Mouse (Mus musculus): ENCODE measurements at regions not wholly inside any gene's neighbourhood (a gene's known extent, or its start where the extent isn't known, plus 50 kb on each side); places are given as distances from the start of the nearest gene placed in this dataset.

- no peak for TF ChIP-seq EP300 (IDR thresholded peaks at IDR 0.05; ENCODE audit: low read depth)
- TF ChIP-seq CTCF (IDR thresholded peaks at IDR 0.05; ENCODE audit: low read depth) = no peak
- Histone ChIP-seq H3K9ac (replicated peaks; ENCODE audit: low read depth, low read length) (no peak overlapping the region), H3K27ac (ENCODE audit: low read depth) (no peak overlapping the region), H3K4me1 (ENCODE audit: control insufficient read depth, insufficient read depth) (no peaks in the 10 kb centered on the region), H3K27me3 (ENCODE audit: control insufficient read depth, insufficient read depth, low read length) (no peaks in the 10 kb centered on the region), H3K9me3 (replicated peaks; ENCODE audit: control insufficient read depth, low read length) (no peaks in the 10 kb centered on the region), H3K36me3 (replicated peaks; ENCODE audit: control insufficient read depth, insufficient read depth, low read length) (no peaks in the 10 kb centered on the region), H3K4me3 (ENCODE audit: low read depth, low read length) (no peak overlapping the region), H3K4me2 (ENCODE audit: low read depth, low read length) (no peak overlapping the region)
- no peak for ATAC-seq (ENCODE audit: insufficient read depth, low read depth)
- no peak for DNase-seq (ENCODE audit: low spot score)
- 46% methylated on average over 13 of the region's 13 CpGs for WGBS
These were observed 296.6 kb downstream of the Arl4a start for GRCm38 (mm10) chr12:39741051-39741847.

- ATAC-seq (ENCODE audit: insufficient read depth, low read depth) = no peak
- H3K36me3 ChIP-seq (replicated peaks; ENCODE audit: control insufficient read depth, insufficient read depth, low read length) = no peaks in the 10 kb centered on the region
- WGBS = 82% methylated on average over 3 of the region's 3 CpGs
These were observed 300.9 kb downstream of the Arl4a start for GRCm38 (mm10) chr12:39736966-39737365.

GRCm38 (mm10) chr12:39736097-39736920 is 301.5 kb downstream of the Arl4a start:
- Histone ChIP-seq H3K27ac (ENCODE audit: low read depth) (no peak overlapping the region), H3K36me3 (replicated peaks; ENCODE audit: control insufficient read depth, insufficient read depth, low read length) (no peaks in the 10 kb centered on the region), H3K27me3 (ENCODE audit: control insufficient read depth, insufficient read depth, low read length) (no peaks in the 10 kb centered on the region), H3K4me3 (ENCODE audit: low read depth, low read length) (no peak overlapping the region), H3K4me2 (ENCODE audit: low read depth, low read length) (no peak overlapping the region), H3K9ac (replicated peaks; ENCODE audit: low read depth, low read length) (no peak overlapping the region), H3K4me1 (ENCODE audit: control insufficient read depth, insufficient read depth) (no peaks in the 10 kb centered on the region), H3K9me3 (replicated peaks; ENCODE audit: control insufficient read depth, low read length) (no peaks in the 10 kb centered on the region)
- DNase-seq (ENCODE audit: low spot score) (no peak), ATAC-seq (ENCODE audit: insufficient read depth, low read depth) (no peak)
- 62% methylated on average over 9 of the region's 9 CpGs for WGBS
- TF ChIP-seq EP300 (IDR thresholded peaks at IDR 0.05; ENCODE audit: low read depth) = no peak
- no peak for TF ChIP-seq CTCF (IDR thresholded peaks at IDR 0.05; ENCODE audit: low read depth)

More at GRCm38 (mm10) chr12:39736966-39737365, 300.9 kb downstream of the Arl4a start:
- no peaks in the 10 kb centered on the region for H3K9me3 ChIP-seq (replicated peaks; ENCODE audit: control insufficient read depth, low read length)
- H3K4me2 ChIP-seq (ENCODE audit: low read depth, low read length) = no peak overlapping the region
- H3K4me1 ChIP-seq (ENCODE audit: control insufficient read depth, insufficient read depth) = no peaks in the 10 kb centered on the region
- H3K4me3 ChIP-seq (ENCODE audit: low read depth, low read length) = no peak overlapping the region
- no peak overlapping the region for H3K9ac ChIP-seq (replicated peaks; ENCODE audit: low read depth, low read length)
- no peak for DNase-seq (ENCODE audit: low spot score)
- no peak for TF ChIP-seq EP300 (IDR thresholded peaks at IDR 0.05; ENCODE audit: low read depth)
- no peak for TF ChIP-seq CTCF (IDR thresholded peaks at IDR 0.05; ENCODE audit: low read depth)
- H3K27ac ChIP-seq (ENCODE audit: low read depth) = no peak overlapping the region
- no peaks in the 10 kb centered on the region for H3K27me3 ChIP-seq (ENCODE audit: control insufficient read depth, insufficient read depth, low read length)

GRCm38 (mm10) chr12:39734176-39734575 is 303.6 kb downstream of the Arl4a start:
- H3K9ac ChIP-seq (replicated peaks; ENCODE audit: low read depth, low read length) = no peak overlapping the region
- no peak overlapping the region for H3K4me3 ChIP-seq (ENCODE audit: low read depth, low read length)
- no peak for DNase-seq (ENCODE audit: low spot score)
- 55% methylated on average over 2 of the region's 2 CpGs for WGBS
- no peak overlapping the region for H3K4me2 ChIP-seq (ENCODE audit: low read depth, low read length)
- ATAC-seq (ENCODE audit: insufficient read depth, low read depth) = no peak
- H3K36me3 ChIP-seq (replicated peaks; ENCODE audit: control insufficient read depth, insufficient read depth, low read length) = no peaks in the 10 kb centered on the region
- TF ChIP-seq EP300 (IDR thresholded peaks at IDR 0.05; ENCODE audit: low read depth) (no peak), CTCF (IDR thresholded peaks at IDR 0.05; ENCODE audit: low read depth) (no peak)
- no peak overlapping the region for H3K27ac ChIP-seq (ENCODE audit: low read depth)
- no peaks in the 10 kb centered on the region for H3K4me1 ChIP-seq (ENCODE audit: control insufficient read depth, insufficient read depth)
- no peaks in the 10 kb centered on the region for H3K27me3 ChIP-seq (ENCODE audit: control insufficient read depth, insufficient read depth, low read length)
- H3K9me3 ChIP-seq (replicated peaks; ENCODE audit: control insufficient read depth, low read length) = no peaks in the 10 kb centered on the region

GRCm38 (mm10) chr12:39731177-39731576 is 306.6 kb downstream of the Arl4a start:
- H3K27me3 ChIP-seq (ENCODE audit: control insufficient read depth, insufficient read depth, low read length) = no peaks in the 10 kb centered on the region
- no peak overlapping the region for H3K9ac ChIP-seq (replicated peaks; ENCODE audit: low read depth, low read length)
- no peak for ATAC-seq (ENCODE audit: insufficient read depth, low read depth)
- no peak for DNase-seq (ENCODE audit: low spot score)
- 61% methylated on average over 3 of the region's 3 CpGs for WGBS
- H3K4me2 ChIP-seq (ENCODE audit: low read depth, low read length) = no peak overlapping the region
- no peak overlapping the region for H3K4me3 ChIP-seq (ENCODE audit: low read depth, low read length)
- no peaks in the 10 kb centered on the region for H3K36me3 ChIP-seq (replicated peaks; ENCODE audit: control insufficient read depth, insufficient read depth, low read length)
- H3K9me3 ChIP-seq (replicated peaks; ENCODE audit: control insufficient read depth, low read length) = no peaks in the 10 kb centered on the region
- no peak overlapping the region for H3K27ac ChIP-seq (ENCODE audit: low read depth)
- TF ChIP-seq EP300 (IDR thresholded peaks at IDR 0.05; ENCODE audit: low read depth) (no peak), CTCF (IDR thresholded peaks at IDR 0.05; ENCODE audit: low read depth) (0 out of 2 replicates have a peak, but pooled peaks have one; percentile 9)
- H3K4me1 ChIP-seq (ENCODE audit: control insufficient read depth, insufficient read depth) = no peaks in the 10 kb centered on the region

Data from heart, postnatal 0 days (tissue).